Mouse (Mus musculus) midbrain, embryonic 14.5 days (tissue): Measurements from ENCODE around the gene Mfsd2a. TPM values are rescaled to one million over a fixed set of nuclear protein-coding genes. Genes with fewer than 3 reads are reported as not detected.

ENCODE experiments used
- ATAC-seq: fragments of 200-750 bp; cut with Nextera tagmentation; 2 replicates; pipeline ENCODE4 v1.8.0; 2017; ENCODE audit warnings: moderate number of reproducible peaks, moderate library complexity; ENCODE audit not compliant: low FRiP score, low TSS enrichment
- DNase-seq: peaks from one replicate; pipeline ENCODE4 v3.0.0-alpha.2; 2015
- H3K27ac ChIP-seq: fragments of 300-500 bp; sonication (generic); replicated peaks from 2 replicates; pipeline ENCODE4 v1.5.1; 2014; ENCODE audit warnings: mild to moderate bottlenecking, low read depth, low read length, moderate library complexity
- H3K27me3 ChIP-seq: fragments of 300-500 bp; sonication (generic); 2 replicates; pipeline ENCODE4 v1.6.1; 2014; ENCODE audit warnings: low read length, control low read depth, mixed read lengths; ENCODE audit not compliant: control insufficient read depth, insufficient read depth
- H3K36me3 ChIP-seq: fragments of 300-500 bp; sonication (generic); 2 replicates; pipeline ENCODE4 v1.6.1; 2014; ENCODE audit warnings: low read length, control low read depth; ENCODE audit not compliant: control insufficient read depth, insufficient read depth
- H3K4me1 ChIP-seq: fragments of 300-500 bp; sonication (generic); 2 replicates; pipeline ENCODE4 v1.6.1; 2014; ENCODE audit warnings: mild to moderate bottlenecking, antibody characterized with exemption, low read length, control low read depth; ENCODE audit not compliant: control insufficient read depth, insufficient read depth
- H3K4me2 ChIP-seq: fragments of 300-500 bp; sonication (generic); 2 replicates; pipeline ENCODE4 v1.6.1; 2014; ENCODE audit warnings: mild to moderate bottlenecking, low read length, moderate library complexity
- H3K4me3 ChIP-seq: fragments of 300-500 bp; sonication (generic); replicated peaks from 2 replicates; pipeline ENCODE4 v1.5.1; 2014; ENCODE audit warnings: low read depth, low read length
- H3K9ac ChIP-seq: fragments of 300-500 bp; sonication (generic); replicated peaks from 2 replicates; pipeline ENCODE4 v1.6.1; 2014; ENCODE audit warnings: mild to moderate bottlenecking, low read length, moderate library complexity
- H3K9me3 ChIP-seq: fragments of 300-500 bp; sonication (generic); 2 replicates; pipeline ENCODE4 v1.6.1; 2016; ENCODE audit warnings: low read length, control low read depth, mixed read lengths; ENCODE audit not compliant: control insufficient read depth
- WGBS: fragments of 180-500 bp; shearing (Covaris S2); extraction: QIAGEN DNeasy Blood & Tissue Kit; methylation state at CpG from one replicate; pipeline ENCODE4 v1.1.7; 2014; 5-methylcytosine and 5-hydroxymethylcytosine counted together
- polyA plus RNA-seq: library from polyadenylated mRNA; unstranded; fragments of >200 nt; fragmentation: Nextera tagmentation; extraction: Ambion mirVana; gene quantifications from 2 replicates; pipeline ENCODE4 v1.2.1, GENCODE M21; 2014

The Mfsd2a gene
- polyA plus RNA-seq, 1 experiment from 2014 or later, result 33.4 TPM

DNA sequence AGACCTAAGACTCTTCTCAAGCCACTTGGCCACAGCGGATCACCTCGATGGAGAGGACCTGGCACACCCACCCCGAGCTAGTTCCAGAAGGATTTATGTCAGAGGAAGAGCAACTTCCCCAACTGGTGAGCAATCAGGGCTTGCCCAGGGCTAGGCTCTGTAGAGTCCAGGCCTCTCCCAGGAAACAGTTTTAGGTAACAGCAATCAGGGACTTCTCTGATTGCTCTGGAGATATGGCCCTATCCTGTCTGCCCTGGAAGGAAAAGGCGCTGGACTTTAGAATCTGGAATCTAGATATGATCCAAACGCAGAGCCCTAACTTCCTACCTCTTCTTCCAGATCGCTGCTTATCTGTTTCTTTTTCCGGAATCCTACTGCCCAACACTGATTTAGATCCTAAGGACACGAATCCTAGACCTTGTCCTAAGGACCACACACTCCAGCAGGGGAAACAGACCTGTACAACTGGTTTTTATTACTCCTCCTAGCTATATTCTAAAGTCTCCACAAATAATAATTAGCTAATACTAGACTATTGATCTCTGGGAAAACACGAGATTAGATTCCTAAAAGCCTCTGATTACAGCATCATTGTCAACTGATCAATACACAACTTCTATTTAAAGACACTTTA, 25.4 kb downstream of the Mfsd2a start:
- ATAC-seq, result no peak
- WGBS, result 90% methylated on average over 9 of the region's 9 CpGs
- no peaks in the 10 kb centered on the region for H3K9me3 ChIP-seq
- DNase-seq, result no peak
- no peaks in the 10 kb centered on the region for H3K27me3 ChIP-seq
- H3K27ac ChIP-seq, result no peak overlapping the region
- no peak overlapping the region for H3K9ac ChIP-seq
- H3K36me3 ChIP-seq, result no peaks in the 10 kb centered on the region
- H3K4me2 ChIP-seq, result no peak overlapping the region
- H3K4me1 ChIP-seq, result no peaks in the 10 kb centered on the region
- no peak overlapping the region for H3K4me3 ChIP-seq

DNA sequence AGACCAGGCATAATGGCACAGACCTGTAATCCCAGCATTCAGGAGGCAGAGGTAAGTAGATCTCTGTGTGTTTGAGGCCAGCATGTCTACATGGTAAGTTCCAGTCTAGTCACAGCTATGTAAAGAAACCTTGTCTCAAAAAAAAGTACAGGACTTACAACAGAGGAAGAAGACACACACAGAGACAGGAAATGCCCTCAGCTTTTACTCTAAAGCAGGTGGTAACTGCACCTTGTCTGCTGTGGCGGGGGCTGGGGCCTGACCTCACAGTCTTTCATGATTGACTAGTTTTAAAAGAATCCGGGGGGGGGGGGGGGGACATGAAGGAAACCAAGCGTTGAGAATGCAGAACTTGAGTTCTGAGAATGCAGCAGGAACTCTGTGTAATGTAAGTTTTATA, 27.1 kb downstream of the Mfsd2a start:
- Histone ChIP-seq H3K9me3 (no peaks in the 10 kb centered on the region), H3K36me3 (no peaks in the 10 kb centered on the region), H3K27me3 (no peaks in the 10 kb centered on the region), H3K27ac (no peak overlapping the region), H3K4me1 (no peaks in the 10 kb centered on the region), H3K4me2 (no peak overlapping the region), H3K4me3 (no peak overlapping the region), H3K9ac (no peak overlapping the region)
- WGBS, result 54% methylated on average over 3 of the region's 3 CpGs
- ATAC-seq (no peak), DNase-seq (no peak)

DNA sequence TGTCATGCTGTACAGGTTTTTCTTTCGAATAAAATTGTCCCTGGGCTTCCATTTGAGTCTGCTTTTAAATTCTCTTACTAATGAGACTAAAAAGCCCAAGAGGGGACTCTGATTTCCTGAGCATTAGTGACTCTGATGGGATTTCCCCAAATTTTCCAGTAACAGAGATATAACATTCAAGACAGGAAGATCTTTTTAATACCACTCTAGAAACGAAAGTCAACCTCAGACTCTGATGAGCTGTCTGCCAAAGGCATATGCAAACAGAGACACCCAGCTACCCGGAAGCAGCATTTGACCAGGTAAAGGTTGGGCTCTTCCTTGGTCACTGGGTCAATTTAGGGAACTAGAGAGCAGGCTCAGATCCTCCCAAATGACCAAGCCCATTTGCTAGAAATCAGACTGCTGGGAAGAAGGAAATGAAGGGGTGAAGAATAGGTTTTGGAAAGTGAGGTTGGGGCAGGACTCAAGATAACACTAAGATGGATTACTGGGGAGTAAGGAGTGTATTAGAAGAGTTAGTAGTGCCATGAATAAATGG, 27.9 kb downstream of the Mfsd2a start:
- H3K36me3 ChIP-seq, result no peaks in the 10 kb centered on the region
- no peak for ATAC-seq
- H3K4me2 ChIP-seq, result no peak overlapping the region
- DNase-seq, result no peak
- H3K27me3 ChIP-seq, result no peaks in the 10 kb centered on the region
- H3K9ac ChIP-seq, result no peak overlapping the region
- H3K4me3 ChIP-seq, result no peak overlapping the region
- H3K27ac ChIP-seq, result no peak overlapping the region
- no peaks in the 10 kb centered on the region for H3K9me3 ChIP-seq
- 83% methylated on average over 3 of the region's 3 CpGs for WGBS
- no peaks in the 10 kb centered on the region for H3K4me1 ChIP-seq

DNA sequence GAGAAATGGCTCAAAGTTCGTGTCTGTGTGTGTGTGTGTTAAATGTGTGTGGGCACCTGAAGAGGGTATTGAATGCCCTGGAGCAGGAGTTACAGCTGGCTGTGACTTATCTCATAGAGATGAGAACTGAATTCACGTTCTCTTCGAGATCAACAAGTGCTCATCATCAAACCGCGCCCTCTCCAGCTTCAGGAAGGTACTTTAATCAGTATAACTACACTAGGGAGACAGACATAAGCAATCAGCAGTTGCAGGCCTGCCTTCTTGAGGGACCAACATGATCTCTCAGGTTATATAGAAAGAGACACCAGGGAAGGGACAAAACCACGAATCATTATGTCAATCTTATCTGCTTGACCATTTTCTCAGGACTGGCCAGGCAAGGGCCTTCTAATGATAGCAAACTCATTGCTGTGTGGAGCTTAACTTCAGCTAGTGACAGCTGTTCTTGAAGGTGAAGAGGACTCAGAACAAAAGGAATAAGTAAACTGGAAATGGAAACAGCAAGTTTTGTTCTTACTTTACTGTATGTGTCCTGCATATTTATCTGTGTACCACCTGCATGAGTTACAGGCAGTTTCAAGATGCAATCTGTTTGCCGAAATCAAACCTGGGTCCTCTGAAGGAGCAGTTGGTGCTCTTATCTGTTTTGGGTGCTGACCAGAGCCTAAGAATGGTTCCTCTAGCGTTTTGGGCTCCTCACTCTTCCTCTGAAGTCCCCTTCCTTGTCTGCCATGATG, 28.6 kb downstream of the Mfsd2a start:
- Histone ChIP-seq H3K4me3 (no peak overlapping the region), H3K4me1 (no peaks in the 10 kb centered on the region), H3K36me3 (no peaks in the 10 kb centered on the region), H3K9me3 (no peaks in the 10 kb centered on the region), H3K9ac (no peak overlapping the region), H3K4me2 (no peak overlapping the region), H3K27me3 (no peaks in the 10 kb centered on the region), H3K27ac (no peak overlapping the region)
- WGBS, result 84% methylated on average over 8 of the region's 8 CpGs
- no peak for DNase-seq
- no peak for ATAC-seq

DNA sequence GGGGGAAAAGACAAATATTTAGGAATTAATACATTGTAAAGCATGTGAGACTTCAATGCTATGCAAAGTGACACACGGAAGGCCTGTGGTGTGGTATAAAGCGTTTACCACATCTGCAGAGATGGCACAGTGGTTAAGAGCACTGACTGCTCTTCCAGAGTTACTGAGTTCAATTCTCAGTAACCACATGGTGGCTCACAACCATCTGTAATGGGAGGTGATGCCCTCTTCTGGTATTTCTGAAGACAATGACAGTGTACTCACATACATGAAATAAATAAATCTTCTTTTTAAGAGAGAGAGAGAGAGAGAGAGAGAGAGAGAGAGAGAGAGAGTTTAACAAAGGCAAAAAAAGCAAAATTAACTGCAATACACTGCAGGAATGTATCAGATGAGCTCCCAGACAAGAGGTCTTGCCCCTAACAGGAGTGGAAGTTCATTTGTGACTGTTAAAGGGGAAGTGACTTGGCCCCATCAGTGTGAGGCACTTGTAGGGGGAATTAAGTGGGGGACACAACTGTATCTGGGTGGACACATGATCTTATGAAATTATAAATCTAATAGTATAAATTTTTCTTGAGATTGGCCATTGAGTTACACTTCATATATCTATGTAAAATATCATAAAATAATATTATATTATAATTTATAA, 29.9 kb downstream of the Mfsd2a start:
- Histone ChIP-seq H3K27me3 (no peaks in the 10 kb centered on the region), H3K4me1 (no peaks in the 10 kb centered on the region), H3K36me3 (no peaks in the 10 kb centered on the region), H3K27ac (no peak overlapping the region), H3K9ac (no peak overlapping the region), H3K4me3 (no peak overlapping the region), H3K4me2 (no peak overlapping the region), H3K9me3 (no peaks in the 10 kb centered on the region)
- WGBS, result 87% methylated on average over 2 of the region's 2 CpGs
- DNase-seq, result no peak
- ATAC-seq, result no peak

DNA sequence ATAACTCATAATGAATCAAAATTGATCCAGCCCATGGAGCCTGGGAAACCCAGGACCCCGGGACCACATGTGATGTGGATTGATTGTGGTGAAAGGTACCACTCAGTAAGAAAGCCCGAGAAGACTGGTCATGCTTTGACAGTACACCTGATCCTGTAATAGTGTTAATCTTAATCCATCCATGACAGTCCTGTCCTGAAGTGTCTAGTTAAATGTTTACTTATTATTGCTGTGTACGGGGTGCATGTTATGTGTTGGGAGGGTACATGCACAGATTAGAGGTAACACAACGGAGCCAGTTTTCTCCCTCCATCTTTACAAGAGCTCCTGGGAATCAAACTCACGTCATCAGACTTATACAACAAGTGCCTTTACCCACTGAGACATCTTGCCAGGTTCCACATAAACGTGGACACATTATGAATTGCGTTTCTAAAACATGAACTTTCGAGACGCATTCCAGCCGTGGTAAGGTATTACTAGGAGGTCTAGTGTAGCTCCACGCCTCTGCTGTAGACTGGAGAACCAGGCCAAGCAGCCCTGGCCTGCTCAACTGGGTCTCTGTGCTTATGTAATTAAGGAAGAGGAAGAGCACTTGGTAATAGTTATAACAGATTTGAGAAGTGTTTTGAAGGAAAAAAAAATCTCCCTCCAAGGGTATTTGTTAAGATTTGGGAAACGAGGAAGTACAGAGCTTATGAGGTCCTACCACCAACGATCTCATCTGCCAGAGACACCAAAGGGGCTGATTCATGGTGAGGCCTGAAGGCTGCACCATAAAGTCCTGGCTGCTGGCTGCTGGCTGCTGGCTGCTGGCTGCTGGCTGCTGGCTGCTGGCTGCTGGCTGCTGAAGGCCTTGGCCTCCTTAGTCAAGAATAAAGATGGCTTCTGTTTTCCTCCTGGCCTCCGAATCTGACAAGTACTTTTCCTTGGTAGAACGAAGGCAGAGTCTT, 37.3 kb downstream of the Mfsd2a start:
- no peaks in the 10 kb centered on the region for H3K4me1 ChIP-seq
- H3K9ac ChIP-seq, result no peak overlapping the region
- ATAC-seq, result no peak
- WGBS, result 90% methylated on average over 15 of the region's 15 CpGs
- no peak overlapping the region for H3K4me2 ChIP-seq
- no peaks in the 10 kb centered on the region for H3K9me3 ChIP-seq
- H3K27me3 ChIP-seq, result no peaks in the 10 kb centered on the region
- no peak overlapping the region for H3K4me3 ChIP-seq
- H3K27ac ChIP-seq, result no peak overlapping the region
- no peaks in the 10 kb centered on the region for H3K36me3 ChIP-seq
- DNase-seq, result no peak

DNA sequence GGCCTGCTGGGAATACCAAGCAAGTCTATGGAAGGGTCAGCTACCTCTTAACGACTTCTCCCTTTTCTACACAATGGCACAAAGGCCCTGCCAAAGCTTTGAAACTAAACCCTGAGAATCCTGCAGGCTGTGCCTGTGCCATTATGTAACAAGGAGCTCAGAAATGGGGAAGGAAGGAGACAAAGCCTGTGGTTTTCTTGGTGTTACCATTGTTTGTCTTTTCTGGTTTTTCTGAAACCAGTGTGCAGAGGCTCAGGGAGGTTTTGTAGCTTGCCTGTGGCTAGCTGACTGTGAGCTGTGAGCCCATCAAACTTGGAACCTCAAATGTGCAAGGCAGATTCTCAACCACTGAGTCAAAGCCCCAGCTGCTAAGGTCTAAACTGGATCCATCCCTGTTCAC, 38.1 kb downstream of the Mfsd2a start:
- peak; percentile 9 for DNase-seq
- Histone ChIP-seq H3K4me3 (no peak overlapping the region), H3K27me3 (no peaks in the 10 kb centered on the region), H3K4me2 (no peak overlapping the region), H3K27ac (no peak overlapping the region), H3K9ac (no peak overlapping the region), H3K9me3 (no peaks in the 10 kb centered on the region), H3K4me1 (no peaks in the 10 kb centered on the region), H3K36me3 (no peaks in the 10 kb centered on the region)
- 0% methylated on average over 1 of the region's 1 CpGs for WGBS
- ATAC-seq, result no peak

DNA sequence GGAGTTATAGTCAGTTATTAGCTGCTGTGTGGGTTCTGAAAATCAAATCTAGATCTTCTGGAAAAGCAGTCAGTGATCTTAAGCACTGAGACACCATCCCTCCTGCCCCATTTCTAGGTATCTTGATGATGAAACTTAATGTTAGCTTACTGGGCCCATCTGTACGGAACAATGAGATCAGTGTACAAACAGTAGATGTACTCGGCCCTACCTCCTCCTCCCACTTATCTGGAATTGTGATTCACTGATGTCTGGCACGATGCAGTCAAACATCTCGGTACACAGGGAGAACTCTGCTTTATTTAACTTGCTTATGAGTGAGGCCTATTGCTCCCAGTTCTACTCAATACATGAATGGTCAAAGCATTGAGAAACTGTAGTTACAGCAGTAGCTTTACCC, 45.0 kb downstream of the Mfsd2a start:
- no peaks in the 10 kb centered on the region for H3K9me3 ChIP-seq
- DNase-seq (no peak), ATAC-seq (no peak)
- H3K27ac ChIP-seq, result no peak overlapping the region
- H3K4me1 ChIP-seq, result no peaks in the 10 kb centered on the region
- H3K4me2 ChIP-seq, result no peak overlapping the region
- H3K36me3 ChIP-seq, result no peaks in the 10 kb centered on the region
- no peaks in the 10 kb centered on the region for H3K27me3 ChIP-seq
- WGBS, result 91% methylated on average over 4 of the region's 4 CpGs
- no peak overlapping the region for H3K4me3 ChIP-seq
- no peak overlapping the region for H3K9ac ChIP-seq
